Mouse (Mus musculus): ENCODE measurements at regions not wholly inside any gene's neighbourhood (a gene's known extent, or its start where the extent isn't known, plus 50 kb on each side); places are given as distances from the start of the nearest gene placed in this dataset.

- 47% methylated on average over 3 of the region's 3 CpGs for WGBS
- H3K27me3 ChIP-seq (ENCODE audit: insufficient read depth, low read length), result no peaks in the 10 kb centered on the region
- H3K36me3 ChIP-seq (ENCODE audit: insufficient read depth, low read length), result no peaks in the 10 kb centered on the region
- no peak overlapping the region for H3K4me3 ChIP-seq (ENCODE audit: low read length)
- H3K9me3 ChIP-seq (ENCODE audit: low read length), result no peaks in the 10 kb centered on the region
- no peak overlapping the region for H3K27ac ChIP-seq (ENCODE audit: low read length)
- H3K4me1 ChIP-seq (ENCODE audit: insufficient read depth, low read length), result no peaks in the 10 kb centered on the region
- ATAC-seq (ENCODE audit: low FRiP score, low TSS enrichment), result no peak
- no peak overlapping the region for H3K4me2 ChIP-seq (replicated peaks; ENCODE audit: low read depth, low read length)
- H3K9ac ChIP-seq (replicated peaks; ENCODE audit: low read length), result no peak overlapping the region
These were observed 73.7 kb upstream of the S1pr1 start for GRCm38 (mm10) chr3:115788525-115788924.

GRCm38 (mm10) chr3:115789063-115789462 is 74.2 kb upstream of the S1pr1 start:
- H3K9ac ChIP-seq (replicated peaks; ENCODE audit: low read length), result no peak overlapping the region
- no peak overlapping the region for H3K4me2 ChIP-seq (replicated peaks; ENCODE audit: low read depth, low read length)
- no peaks in the 10 kb centered on the region for H3K9me3 ChIP-seq (ENCODE audit: low read length)
- WGBS, result 77% methylated on average over 6 of the region's 6 CpGs
- H3K36me3 ChIP-seq (ENCODE audit: insufficient read depth, low read length), result no peaks in the 10 kb centered on the region
- no peak overlapping the region for H3K4me3 ChIP-seq (ENCODE audit: low read length)
- no peak overlapping the region for H3K27ac ChIP-seq (ENCODE audit: low read length)
- H3K27me3 ChIP-seq (ENCODE audit: insufficient read depth, low read length), result no peaks in the 10 kb centered on the region
- ATAC-seq (ENCODE audit: low FRiP score, low TSS enrichment), result no peak
- no peaks in the 10 kb centered on the region for H3K4me1 ChIP-seq (ENCODE audit: insufficient read depth, low read length)

- ATAC-seq (ENCODE audit: low FRiP score, low TSS enrichment), result peak; percentile 37; the same call in 1 of the 2 replicates
- H3K36me3 ChIP-seq (ENCODE audit: insufficient read depth, low read length), result no peaks in the 10 kb centered on the region
- WGBS, result 63% methylated on average over 4 of the region's 4 CpGs
- no peak overlapping the region for H3K4me2 ChIP-seq (replicated peaks; ENCODE audit: low read depth, low read length)
- H3K4me3 ChIP-seq (ENCODE audit: low read length), result no peak overlapping the region
- no peak overlapping the region for H3K27ac ChIP-seq (ENCODE audit: low read length)
- H3K9ac ChIP-seq (replicated peaks; ENCODE audit: low read length), result no peak overlapping the region
- no peaks in the 10 kb centered on the region for H3K4me1 ChIP-seq (ENCODE audit: insufficient read depth, low read length)
- no peaks in the 10 kb centered on the region for H3K27me3 ChIP-seq (ENCODE audit: insufficient read depth, low read length)
- H3K9me3 ChIP-seq (ENCODE audit: low read length), result no peaks in the 10 kb centered on the region
These were observed 77.7 kb upstream of the S1pr1 start for GRCm38 (mm10) chr3:115792606-115793005.

- Histone ChIP-seq H3K27me3 (ENCODE audit: insufficient read depth, low read length) (no peaks in the 10 kb centered on the region), H3K4me2 (replicated peaks; ENCODE audit: low read depth, low read length) (peak overlapping the region; percentile 32), H3K9ac (replicated peaks; ENCODE audit: low read length) (no peak overlapping the region), H3K9me3 (ENCODE audit: low read length) (no peaks in the 10 kb centered on the region), H3K36me3 (ENCODE audit: insufficient read depth, low read length) (no peaks in the 10 kb centered on the region), H3K27ac (ENCODE audit: low read length) (no peak overlapping the region), H3K4me1 (ENCODE audit: insufficient read depth, low read length) (no peaks in the 10 kb centered on the region), H3K4me3 (ENCODE audit: low read length) (no peak overlapping the region)
- ATAC-seq (ENCODE audit: low FRiP score, low TSS enrichment), result peak; percentile 69
- WGBS, result 42% methylated on average over 12 of the region's 12 CpGs
These were observed 78.6 kb upstream of the S1pr1 start for GRCm38 (mm10) chr3:115793344-115794059.

- ATAC-seq (ENCODE audit: low FRiP score, low TSS enrichment), result no peak
- no peak overlapping the region for H3K9ac ChIP-seq (replicated peaks; ENCODE audit: low read length)
These were observed 84.5 kb upstream of the S1pr1 start for GRCm38 (mm10) chr3:115799326-115799725.

GRCm38 (mm10) chr3:115799981-115800380 is 85.1 kb upstream of the S1pr1 start:
- whole genome bisulfite sequencing, result 83% methylated on average over 2 of the region's 2 CpGs
- Histone ChIP-seq H3K9ac (replicated peaks; ENCODE audit: low read length) (no peak overlapping the region), H3K4me2 (replicated peaks; ENCODE audit: low read depth, low read length) (no peak overlapping the region), H3K9me3 (ENCODE audit: low read length) (no peaks in the 10 kb centered on the region), H3K27me3 (ENCODE audit: insufficient read depth, low read length) (no peaks in the 10 kb centered on the region), H3K4me3 (ENCODE audit: low read length) (no peak overlapping the region), H3K36me3 (ENCODE audit: insufficient read depth, low read length) (no peaks in the 10 kb centered on the region), H3K4me1 (ENCODE audit: insufficient read depth, low read length) (no peaks in the 10 kb centered on the region), H3K27ac (ENCODE audit: low read length) (no peak overlapping the region)
- ATAC-seq (ENCODE audit: low FRiP score, low TSS enrichment), result no peak

More at GRCm38 (mm10) chr3:115799326-115799725, 84.5 kb upstream of the S1pr1 start:
- 87% methylated on average over 10 of the region's 10 CpGs for WGBS
- Histone ChIP-seq H3K4me1 (ENCODE audit: insufficient read depth, low read length) (no peaks in the 10 kb centered on the region), H3K27ac (ENCODE audit: low read length) (no peak overlapping the region), H3K9me3 (ENCODE audit: low read length) (no peaks in the 10 kb centered on the region), H3K4me2 (replicated peaks; ENCODE audit: low read depth, low read length) (no peak overlapping the region), H3K4me3 (ENCODE audit: low read length) (no peak overlapping the region), H3K36me3 (ENCODE audit: insufficient read depth, low read length) (no peaks in the 10 kb centered on the region), H3K27me3 (ENCODE audit: insufficient read depth, low read length) (no peaks in the 10 kb centered on the region)

GRCm38 (mm10) chr3:115800873-115801272 is 86.0 kb upstream of the S1pr1 start:
- 57% methylated on average over 5 of the region's 5 CpGs for WGBS
- Histone ChIP-seq H3K27me3 (ENCODE audit: insufficient read depth, low read length) (no peaks in the 10 kb centered on the region), H3K9me3 (ENCODE audit: low read length) (no peaks in the 10 kb centered on the region), H3K4me1 (ENCODE audit: insufficient read depth, low read length) (no peaks in the 10 kb centered on the region), H3K36me3 (ENCODE audit: insufficient read depth, low read length) (no peaks in the 10 kb centered on the region), H3K4me2 (replicated peaks; ENCODE audit: low read depth, low read length) (no peak overlapping the region), H3K4me3 (ENCODE audit: low read length) (no peak overlapping the region), H3K9ac (replicated peaks; ENCODE audit: low read length) (no peak overlapping the region), H3K27ac (ENCODE audit: low read length) (no peak overlapping the region)
- no peak for ATAC-seq (ENCODE audit: low FRiP score, low TSS enrichment)

- Histone ChIP-seq H3K36me3 (ENCODE audit: insufficient read depth, low read length) (no peaks in the 10 kb centered on the region), H3K9ac (replicated peaks; ENCODE audit: low read length) (no peak overlapping the region), H3K27me3 (ENCODE audit: insufficient read depth, low read length) (no peaks in the 10 kb centered on the region), H3K9me3 (ENCODE audit: low read length) (no peaks in the 10 kb centered on the region), H3K4me1 (ENCODE audit: insufficient read depth, low read length) (no peaks in the 10 kb centered on the region), H3K27ac (ENCODE audit: low read length) (no peak overlapping the region), H3K4me3 (ENCODE audit: low read length) (no peak overlapping the region), H3K4me2 (replicated peaks; ENCODE audit: low read depth, low read length) (no peak overlapping the region)
- 79% methylated on average over 5 of the region's 5 CpGs for WGBS
- ATAC-seq (ENCODE audit: low FRiP score, low TSS enrichment), result no peak
These were observed 85.9 kb upstream of the Dph5 start for GRCm38 (mm10) chr3:115801581-115802200.

GRCm38 (mm10) chr3:115804616-115805015 is 83.0 kb upstream of the Dph5 start:
- Histone ChIP-seq H3K27ac (ENCODE audit: low read length) (no peak overlapping the region), H3K36me3 (ENCODE audit: insufficient read depth, low read length) (no peaks in the 10 kb centered on the region), H3K4me1 (ENCODE audit: insufficient read depth, low read length) (no peaks in the 10 kb centered on the region), H3K4me3 (ENCODE audit: low read length) (no peak overlapping the region), H3K9me3 (ENCODE audit: low read length) (no peaks in the 10 kb centered on the region), H3K27me3 (ENCODE audit: insufficient read depth, low read length) (no peaks in the 10 kb centered on the region), H3K9ac (replicated peaks; ENCODE audit: low read length) (no peak overlapping the region), H3K4me2 (replicated peaks; ENCODE audit: low read depth, low read length) (no peak overlapping the region)
- 73% methylated on average over 3 of the region's 3 CpGs for WGBS
- ATAC-seq (ENCODE audit: low FRiP score, low TSS enrichment), result no peak

GRCm38 (mm10) chr3:115807032-115807431 is 80.6 kb upstream of the Dph5 start:
- Histone ChIP-seq H3K27ac (ENCODE audit: low read length) (no peak overlapping the region), H3K4me3 (ENCODE audit: low read length) (no peak overlapping the region), H3K9ac (replicated peaks; ENCODE audit: low read length) (no peak overlapping the region), H3K4me2 (replicated peaks; ENCODE audit: low read depth, low read length) (no peak overlapping the region), H3K27me3 (ENCODE audit: insufficient read depth, low read length) (no peaks in the 10 kb centered on the region), H3K36me3 (ENCODE audit: insufficient read depth, low read length) (no peaks in the 10 kb centered on the region), H3K4me1 (ENCODE audit: insufficient read depth, low read length) (no peaks in the 10 kb centered on the region), H3K9me3 (ENCODE audit: low read length) (no peaks in the 10 kb centered on the region)
- no peak for ATAC-seq (ENCODE audit: low FRiP score, low TSS enrichment)
- WGBS, result 76% methylated on average over 3 of the region's 3 CpGs

Data from kidney, embryonic 16.5 days (tissue).